Mouse (Mus musculus) gastrocnemius, postnatal 10 days (tissue): ENCODE measurements around the gene Bard1. TPM values are rescaled to one million over a fixed set of nuclear protein-coding genes. Genes with fewer than 3 reads are reported as not detected.

Experiments
- DNase-seq: peaks from one replicate; pipeline ENCODE4 v3.0.0; 2021; ENCODE audit warnings: mixed read lengths
- long read RNA-seq, 2 experiments: library from polyadenylated mRNA; stranded (forward); transcript quantifications; one replicate each; pipeline ENCODE4 v2.0.0; 2021
- total RNA-seq, 2 experiments: library from RNA; stranded (reverse); gene quantifications; 2 replicates each; pipeline ENCODE4 v1.2.3; 2021

Bard1 gene
- 1 to 10 TPM; 2.0 to 2.8 TPM for total RNA-seq
- long read RNA-seq, experiment 1, result 0 reads
- long read RNA-seq, experiment 2, result 0 reads

- peak; percentile 82 for DNase-seq
Measured at GRCm38 (mm10) chr1:71102344-71103173, at the start of gene Bard1. Gene Bard1 (minus strand): TSS chr1:71103146.

GRCm38 (mm10) chr1:71127171-71127570 lies 24.2 kb upstream of the Bard1 start:
- DNase-seq, result no peak

- no peak for DNase-seq
Measured at GRCm38 (mm10) chr1:71118511-71118910, 15.6 kb upstream of the Bard1 start.

GRCm38 (mm10) chr1:71117253-71117652 lies 14.3 kb upstream of the Bard1 start:
- no peak for DNase-seq

GRCm38 (mm10) chr1:71115781-71116180 lies 12.8 kb upstream of the Bard1 start:
- no peak for DNase-seq

- DNase-seq, result no peak
Measured at GRCm38 (mm10) chr1:71109858-71110257, 6.9 kb upstream of the Bard1 start.

GRCm38 (mm10) chr1:71106127-71106526 lies 3.2 kb upstream of the Bard1 start:
- no peak for DNase-seq

GRCm38 (mm10) chr1:71105724-71106123 lies 2.8 kb upstream of the Bard1 start:
- DNase-seq, result no peak

GRCm38 (mm10) chr1:71103174-71103864 lies 373 bp upstream of the Bard1 start:
- no peak for DNase-seq

- no peak for DNase-seq
Measured at GRCm38 (mm10) chr1:71101369-71101970, 1.5 kb downstream of the Bard1 start.

- DNase-seq, result no peak
Measured at GRCm38 (mm10) chr1:71100591-71101368, 2.2 kb downstream of the Bard1 start.

- no peak for DNase-seq
Measured at GRCm38 (mm10) chr1:71099945-71100515, 2.9 kb downstream of the Bard1 start.

GRCm38 (mm10) chr1:71096031-71096430 lies 6.9 kb downstream of the Bard1 start:
- DNase-seq, result no peak

- no peak for DNase-seq
Measured at GRCm38 (mm10) chr1:71095211-71095805, 7.6 kb downstream of the Bard1 start.

- DNase-seq, result no peak
Measured at GRCm38 (mm10) chr1:71075651-71076050, 27.3 kb downstream of the Bard1 start.

GRCm38 (mm10) chr1:71070771-71071170 lies 32.2 kb downstream of the Bard1 start:
- no peak for DNase-seq

GRCm38 (mm10) chr1:71068728-71069304 lies 34.1 kb downstream of the Bard1 start:
- no peak for DNase-seq

- DNase-seq, result no peak
Measured at GRCm38 (mm10) chr1:71063885-71064492, 39.0 kb downstream of the Bard1 start.

- DNase-seq, result no peak
Measured at GRCm38 (mm10) chr1:71056143-71056542, 46.8 kb downstream of the Bard1 start.

- no peak for DNase-seq
Measured at GRCm38 (mm10) chr1:71055454-71055853, 47.5 kb downstream of the Bard1 start.

GRCm38 (mm10) chr1:71052756-71053155 lies 50.2 kb downstream of the Bard1 start:
- DNase-seq, result no peak
